ENCODE assay signal across 8 mouse cellular contexts in the genomic region with DNA sequence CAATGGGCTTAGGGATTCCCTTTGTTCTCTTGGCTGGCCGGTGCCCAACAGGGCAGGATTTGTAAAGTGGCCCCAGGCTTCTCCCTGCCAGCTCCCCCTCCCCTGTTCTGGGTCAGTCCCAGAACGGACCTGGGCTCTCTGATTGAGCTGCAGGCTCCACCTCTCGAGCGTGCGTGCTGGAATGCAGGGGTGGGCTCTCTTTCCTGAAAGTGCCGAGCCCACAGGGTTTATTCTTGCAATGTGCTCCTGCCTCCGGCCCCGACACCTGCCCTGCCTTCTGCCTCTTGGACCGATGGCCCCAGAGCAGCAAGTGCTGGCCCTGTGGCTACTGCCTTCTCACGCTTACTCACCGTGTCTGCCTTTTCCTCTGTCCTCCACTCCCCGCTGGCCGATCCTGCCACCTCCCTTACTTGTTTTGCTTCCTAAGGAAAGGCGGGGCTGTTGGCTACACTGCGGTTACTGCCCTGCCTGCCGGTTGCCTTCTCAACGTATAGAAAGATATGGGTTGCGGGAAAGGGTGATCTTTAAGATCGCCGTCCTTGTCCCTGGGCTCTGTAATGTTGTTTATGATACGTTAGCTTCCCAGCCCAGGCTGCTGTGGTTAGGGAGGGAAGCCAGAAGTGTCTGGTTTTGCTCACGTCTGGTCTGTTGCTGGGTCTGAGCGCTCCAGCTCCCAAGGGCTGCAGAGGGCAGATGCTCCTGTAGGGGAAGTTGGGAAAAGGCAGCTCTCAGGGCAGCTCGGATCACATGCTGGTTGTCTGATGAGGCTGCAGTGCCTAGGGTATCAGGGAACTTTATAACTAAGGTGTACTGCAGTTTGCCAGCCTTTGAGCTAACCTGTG.
DNase-seq lines count a peak whose midpoint lies in the region; ATAC-seq and TF ChIP-seq lines count a peak whose summit lies in the region.

No protein-coding gene starts in this region.

- H3K27ac ChIP-seq in ES-E14 (ENCODE audit: insufficient read depth, low read depth, low read length, poor library complexity, severe bottlenecking), result no peak overlapping the region
- peak overlapping the region; percentile 77 for H3K27ac ChIP-seq in heart, embryonic 10.5 days

- no peaks in the 10 kb centered on the region for H3K27me3 ChIP-seq in heart, embryonic 10.5 days (ENCODE audit: insufficient read depth, poor library complexity, severe bottlenecking)

- peak; percentile 65 for DNase-seq in 3134 (ENCODE audit: extremely low read depth, insufficient read length, low spot score)
- no peak for DNase-seq in ES-E14 (ENCODE audit: low read depth, low spot score)
- no peak for DNase-seq in heart, embryonic 10.5 days (ENCODE audit: low spot score)
- peak; percentile 43 to 62 for DNase-seq in kidney, postnatal 4 days
- DNase-seq in layer of hippocampus, adult 9-10 months (ENCODE audit: low spot score), result no peak

- no peaks in the 10 kb centered on the region; the same call in 1 of the 2 replicates for H3K36me3 ChIP-seq in ES-E14 (ENCODE audit: control insufficient read depth, insufficient read depth, low read length, poor library complexity, severe bottlenecking)
- no peaks in the 10 kb centered on the region for H3K36me3 ChIP-seq in heart, embryonic 10.5 days

- H3K4me3 ChIP-seq in ES-E14 (ENCODE audit: insufficient read depth in 1 of 2, low read depth in 1 of 2, low read length in 2 of 2, poor library complexity in 1 of 2, severe bottlenecking in 1 of 2), result peak overlapping the region; percentile 50 to 68
- H3K4me3 ChIP-seq in heart, embryonic 10.5 days, result peak overlapping the region; percentile 67

- no peaks in the 10 kb centered on the region for H3K9me3 ChIP-seq in ES-E14 (ENCODE audit: control insufficient read depth, insufficient read depth, low read depth, low read length)
- no peaks in the 10 kb centered on the region for H3K9me3 ChIP-seq in heart, embryonic 10.5 days

- H3K9ac ChIP-seq in ES-E14 (ENCODE audit: insufficient read depth, low read depth, low read length, poor library complexity, severe bottlenecking), result peak overlapping the region; percentile 8; the same call in 1 of the 2 replicates

- under 1% methylated on average over 24 of the region's 24 CpGs for WGBS in heart, embryonic 10.5 days

- H3K4me1 ChIP-seq in ES-E14 (ENCODE audit: control insufficient read depth in 2 of 2, insufficient read depth in 2 of 2, low read length in 2 of 2, poor library complexity in 1 of 2), result peaks cover 8 to 24% of the 10 kb centered on the region in 2 experiments; a peak in 3 of 4 replicates
- peaks cover 30% of the 10 kb centered on the region for H3K4me1 ChIP-seq in heart, embryonic 10.5 days

- peak; percentile 59 for ATAC-seq in common myeloid progenitor, adult 5-6 weeks (replicated peaks; ENCODE audit: low read depth, poor library complexity, severe bottlenecking)
- peak; percentile 56 for ATAC-seq in megakaryocyte-erythroid progenitor cell, adult 5-6 weeks (replicated peaks; ENCODE audit: low FRiP score, low TSS enrichment, poor library complexity, severe bottlenecking)
- no peak for ATAC-seq in activated CD4-positive, CD25-positive, alpha-beta regulatory T cell, adult 4 months

- in situ Hi-C loops in ES-E14 (cut with MboI; ENCODE audit: low sequenced_read_pairs in 2 of 2, unreplicated experiment in 2 of 2), result no loop called here

TF ChIP-seq in ES-E14, 5 proteins besides CTCF, POLR2A, EP300 and RAD21:
- no peak for TF ChIP-seq ZC3H11A (IDR thresholded peaks at IDR 0.05; ENCODE audit: borderline replicate concordance, low read depth, low read length)
- TF ChIP-seq ZNF384 (IDR thresholded peaks at IDR 0.05; ENCODE audit: low read depth, low read length), result no peak
- TF ChIP-seq CHD2 (IDR thresholded peaks at IDR 0.05; ENCODE audit: low read depth, low read length), result no peak
- TF ChIP-seq MAFK (IDR thresholded peaks at IDR 0.05; ENCODE audit: insufficient read depth, low read depth, low read length), result no peak
- no peak for TF ChIP-seq HCFC1 (IDR thresholded peaks at IDR 0.05; ENCODE audit: borderline replicate concordance, insufficient read depth, low read length)

Comparison
In these comparisons a context has a peak if more than half of its experiments do, and no peak if none do; other contexts are left out.
1. DNase-seq: peak in 3134 (single experiment) and kidney, postnatal 4 days (2 of 2); none in ES-E14 (single experiment), heart, embryonic 10.5 days (single experiment) and layer of hippocampus, adult 9-10 months (single experiment).